Mouse (Mus musculus): ENCODE data around the gene Pnck.

Gene Pnck

GRCm38 (mm10) chrX:73639901-73640469 is 19.9 kb downstream of the Pnck start:
- no peak for DNase-seq (ENCODE audit: low read depth)

- DNase-seq (ENCODE audit: low read depth): peak; percentile 45
Observed at GRCm38 (mm10) chrX:73639255-73639675, 20.7 kb downstream of the Pnck start, which contains the start of gene Dusp9. Gene Dusp9, plus strand, starts transcription at chrX:73639419.

GRCm38 (mm10) chrX:73637415-73637814 is 22.5 kb downstream of the Pnck start:
- no peak for DNase-seq (ENCODE audit: low read depth)

- DNase-seq (ENCODE audit: low read depth): no peak
Observed at GRCm38 (mm10) chrX:73635425-73635824, 24.5 kb downstream of the Pnck start.

GRCm38 (mm10) chrX:73626981-73627380 is 32.9 kb downstream of the Pnck start:
- DNase-seq (ENCODE audit: low read depth): no peak

- no peak for DNase-seq (ENCODE audit: low read depth)
Observed at GRCm38 (mm10) chrX:73619890-73620289, 40.0 kb downstream of the Pnck start.

GRCm38 (mm10) chrX:73619401-73619800 is 40.5 kb downstream of the Pnck start:
- no peak for DNase-seq (ENCODE audit: low read depth)

GRCm38 (mm10) chrX:73615876-73616275 is 44.0 kb downstream of the Pnck start:
- no peak for DNase-seq (ENCODE audit: low read depth)

GRCm38 (mm10) chrX:73613665-73614064 is 46.3 kb downstream of the Pnck start:
- no peak for DNase-seq (ENCODE audit: low read depth)

Data from induced T-regulatory cell, adult 2 months (primary cell).